Mouse (Mus musculus) thymus, postnatal 4 days (tissue): ENCODE results near the gene Mb.
"Not testable (repeated sequence)": the region's sequence is repeated elsewhere in the genome, so short reads cannot be mapped to it uniquely, and the experiment has no call there.

Source experiments
- DNase-seq: peaks from one replicate; pipeline ENCODE4 v3.0.0; 2021

The Mb gene

GRCm38 (mm10) chr15:77062746-77063145 lies 12.3 kb upstream of the Mb start:
- no peak for DNase-seq

- not testable (repeated sequence) for DNase-seq
Measured at GRCm38 (mm10) chr15:77059416-77059815, 8.9 kb upstream of the Mb start.

GRCm38 (mm10) chr15:77058566-77058965 lies 8.1 kb upstream of the Mb start:
- no peak for DNase-seq

GRCm38 (mm10) chr15:77056791-77057051 lies 6.3 kb upstream of the Mb start:
- no peak for DNase-seq

GRCm38 (mm10) chr15:77056001-77056790 lies 5.7 kb upstream of the Mb start:
- no peak for DNase-seq

GRCm38 (mm10) chr15:77054611-77055175 lies 4.2 kb upstream of the Mb start:
- DNase-seq: no peak

GRCm38 (mm10) chr15:77053021-77053420 lies 2.6 kb upstream of the Mb start:
- no peak for DNase-seq

GRCm38 (mm10) chr15:77052176-77052575 lies 1.7 kb upstream of the Mb start:
- DNase-seq: no peak

- DNase-seq: no peak
Measured at GRCm38 (mm10) chr15:77045609-77046008, 4.9 kb downstream of the Mb start.

- no peak for DNase-seq
Measured at GRCm38 (mm10) chr15:77044597-77045320, 5.7 kb downstream of the Mb start, which contains the start of gene Apol6. TSS of gene Apol6 (plus strand) at chr15:77044729.

- DNase-seq: no peak
Measured at GRCm38 (mm10) chr15:77040784-77041183, 9.7 kb downstream of the Mb start.

- DNase-seq: no peak
Measured at GRCm38 (mm10) chr15:77039211-77039700, 11.2 kb downstream of the Mb start.

- DNase-seq: no peak
Measured at GRCm38 (mm10) chr15:77037278-77038161, 12.9 kb downstream of the Mb start.

GRCm38 (mm10) chr15:77036989-77037277 lies 13.5 kb downstream of the Mb start:
- DNase-seq: no peak

GRCm38 (mm10) chr15:77036320-77036988 lies 14.0 kb downstream of the Mb start:
- DNase-seq: no peak

- DNase-seq: no peak
Measured at GRCm38 (mm10) chr15:77035643-77036042, 14.8 kb downstream of the Mb start.

GRCm38 (mm10) chr15:77034526-77034925 lies 15.9 kb downstream of the Mb start:
- DNase-seq: no peak

GRCm38 (mm10) chr15:77031271-77031670 lies 19.2 kb downstream of the Mb start:
- DNase-seq: no peak

GRCm38 (mm10) chr15:77029331-77029991 lies 21.0 kb downstream of the Mb start:
- DNase-seq: peak; percentile 56

GRCm38 (mm10) chr15:77027675-77028074 lies 22.8 kb downstream of the Mb start:
- DNase-seq: no peak

- DNase-seq: no peak
Measured at GRCm38 (mm10) chr15:77027117-77027516, 23.4 kb downstream of the Mb start.
